ENCODE assay signal across 9 mouse cellular contexts in the genomic region with DNA sequence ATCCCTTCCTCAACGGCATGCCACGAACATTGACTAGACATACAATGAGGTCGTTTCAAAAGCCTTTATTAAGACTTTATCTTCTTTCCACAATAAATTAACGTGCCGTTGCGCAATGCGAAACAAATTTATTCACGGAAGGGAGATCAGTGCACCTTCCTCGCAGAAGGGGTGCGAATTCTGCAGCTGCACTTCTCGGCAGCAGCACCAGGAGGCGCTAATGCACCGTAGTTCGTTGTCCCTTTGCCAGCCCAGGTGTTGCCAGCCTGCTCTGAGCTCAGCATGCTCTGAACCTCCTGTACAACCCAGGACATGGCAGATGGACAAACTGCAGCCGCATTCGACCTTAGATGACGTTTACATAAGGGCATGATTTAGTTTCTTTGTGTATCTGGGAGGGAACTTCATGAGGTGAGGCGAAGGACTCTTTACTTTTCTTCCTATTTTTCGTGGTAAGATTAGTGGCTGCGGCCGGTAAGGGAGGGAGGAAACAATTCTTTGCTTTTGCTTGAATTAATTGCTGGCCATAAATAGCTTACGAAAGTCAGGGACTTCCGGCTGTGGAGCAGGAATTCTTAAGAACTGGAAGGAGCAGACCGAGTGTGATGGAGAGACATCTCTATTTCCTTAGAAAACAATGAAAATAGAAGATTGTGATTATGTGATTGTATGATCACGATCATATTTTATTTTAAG.
DNase-seq lines count a peak whose midpoint lies in the region; ATAC-seq and TF ChIP-seq lines count a peak whose summit lies in the region.
"Had no signal": no experiment of that assay in that cellular context is flagged by ENCODE, and none has a peak within 500 bp of the region (broad histone marks: within the 10 kb centered on the region; RNA-seq: fewer than 3 reads in every experiment).

No protein-coding gene starts in this region.

- H3K4me2 ChIP-seq in embryonic facial prominence, embryonic 14.5 days (ENCODE audit: low read depth, low read length), result peak overlapping the region; percentile 16; the same call in 1 of the 2 replicates
- H3K4me2 ChIP-seq: embryonic facial prominence, embryonic 12.5 days had no signal

- TF ChIP-seq POLR2A in lung, adult 2 months (IDR thresholded peaks at IDR 0.05; ENCODE audit: borderline replicate concordance, extremely low read depth, low read depth, low read length), result no peak

- peak; percentile 97 for TF ChIP-seq CTCF in lung, adult 2 months (IDR thresholded peaks at IDR 0.05; ENCODE audit: insufficient read depth, low read length)

- H3K4me3 ChIP-seq in embryonic facial prominence, embryonic 14.5 days (ENCODE audit: low read depth, low read length), result no peak overlapping the region
- H3K4me3 ChIP-seq in lung, adult 2 months (replicated peaks; ENCODE audit: extremely low read depth, low read depth, low read length), result no peak overlapping the region
- H3K4me3 ChIP-seq: embryonic facial prominence, embryonic 12.5 days had no signal

- 27% methylated on average over 25 of the region's 25 CpGs for WGBS in embryonic facial prominence, embryonic 14.5 days
- WGBS in lung, adult 2 months, result 17% methylated on average over 25 of the region's 25 CpGs

- no peaks in the 10 kb centered on the region for H3K4me1 ChIP-seq in embryonic facial prominence, embryonic 14.5 days (ENCODE audit: control insufficient read depth, insufficient read depth, low read length)
- peaks cover 2% of the 10 kb centered on the region; the same call in 1 of the 2 replicates for H3K4me1 ChIP-seq in lung, adult 2 months (ENCODE audit: control insufficient read depth, insufficient read depth, low read length)
- H3K4me1 ChIP-seq: embryonic facial prominence, embryonic 12.5 days had no signal

- ATAC-seq in embryonic facial prominence, embryonic 14.5 days (ENCODE audit: low read depth), result 0 out of 2 replicates have a peak, but pooled peaks have one; percentile 53

- peak; percentile 2 for DNase-seq in A20 (ENCODE audit: low read depth, low spot score)
- DNase-seq in adrenal gland, postnatal 4 days (ENCODE audit: low spot score in 2 of 2), result peak; percentile 29 to 31
- peak; percentile 54 for DNase-seq in embryonic facial prominence, embryonic 14.5 days (ENCODE audit: low spot score)
- DNase-seq in heart, postnatal 36 days, result peak; percentile 68 to 78
- peak; percentile 71 for DNase-seq in layer of hippocampus, adult 11-12 months (ENCODE audit: low spot score)
- peak; percentile 58 for DNase-seq in lung, adult 2 months
- peak; percentile 40 for DNase-seq in ovary, adult 18-20 months (ENCODE audit: low spot score)
- DNase-seq in urinary bladder, adult 18-20 months (ENCODE audit: low spot score in 2 of 2), result peak; percentile 30 to 65

- no peak overlapping the region for H3K9ac ChIP-seq in embryonic facial prominence, embryonic 14.5 days (ENCODE audit: low read depth, low read length)
- H3K9ac ChIP-seq: embryonic facial prominence, embryonic 12.5 days had no signal

- H3K27me3 ChIP-seq in embryonic facial prominence, embryonic 14.5 days (replicated peaks; ENCODE audit: control insufficient read depth, insufficient read depth, low read length), result no peaks in the 10 kb centered on the region
- H3K27me3 ChIP-seq: embryonic facial prominence, embryonic 12.5 days had no signal

- intact Hi-C loops in heart, postnatal 36 days (cut with DNase I), result loop anchor here (2.0 to 10.0 kb wide), 3 partner anchors 659 to 1039 kb away; no protein-coding TSS in a partner anchor

- no peaks in the 10 kb centered on the region for H3K36me3 ChIP-seq in embryonic facial prominence, embryonic 14.5 days (ENCODE audit: control insufficient read depth, insufficient read depth, low read length)
- H3K36me3 ChIP-seq: embryonic facial prominence, embryonic 12.5 days had no signal

- H3K27ac ChIP-seq in embryonic facial prominence, embryonic 14.5 days (replicated peaks; ENCODE audit: low read depth, low read length), result no peak overlapping the region
- H3K27ac ChIP-seq: embryonic facial prominence, embryonic 12.5 days had no signal

- no peaks in the 10 kb centered on the region for H3K9me3 ChIP-seq in embryonic facial prominence, embryonic 14.5 days (ENCODE audit: control insufficient read depth, low read length)
- H3K9me3 ChIP-seq: embryonic facial prominence, embryonic 12.5 days had no signal

Comparison
In these comparisons a context has a peak if more than half of its experiments do, and no peak if none do; other contexts are left out.
1. DNase-seq: peak in every context shown above with its lines; median percentile 73 in heart, postnatal 36 days; 71 in layer of hippocampus, adult 11-12 months; 58 in lung, adult 2 months; 54 in embryonic facial prominence, embryonic 14.5 days; 48 in urinary bladder, adult 18-20 months; 40 in ovary, adult 18-20 months; 30 in adrenal gland, postnatal 4 days; 2 in A20.